In the genomic region with DNA sequence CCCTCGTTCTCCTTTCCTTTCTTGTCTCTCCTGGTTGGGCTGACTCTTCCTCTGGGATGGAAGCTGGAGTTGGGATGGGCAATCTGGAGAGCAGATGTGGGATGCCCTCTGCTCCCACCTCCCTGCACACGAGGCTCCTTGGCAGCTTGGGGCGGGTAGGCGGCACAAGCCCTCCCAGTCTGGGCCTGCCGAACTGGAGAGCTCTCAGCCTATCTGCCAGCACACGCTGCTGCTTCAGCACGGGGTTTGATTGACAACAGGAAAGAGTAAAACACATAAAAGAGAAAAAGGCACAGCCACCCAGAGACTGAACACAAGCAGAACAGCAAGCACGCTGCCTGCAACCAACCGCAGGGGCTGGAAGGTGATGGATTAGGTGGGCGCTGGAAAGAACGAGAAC, we compare ENCODE assay signal across 16 mouse cellular contexts.
DNase-seq lines count a peak whose midpoint lies in the region; ATAC-seq lines count a peak whose summit lies in the region.
"Had no signal": no experiment of that assay in that cellular context is flagged by ENCODE, and none has a peak within 500 bp of the region (broad histone marks: within the 10 kb centered on the region; RNA-seq: fewer than 3 reads in every experiment).

No protein-coding gene starts in this region.

- 35% methylated on average over 11 of the region's 11 CpGs for WGBS in forebrain, embryonic 13.5 days
- 37% methylated on average over 11 of the region's 11 CpGs for WGBS in forebrain, embryonic 11.5 days
- WGBS in midbrain, embryonic 13.5 days: 45% methylated on average over 11 of the region's 11 CpGs
- WGBS in midbrain, embryonic 16.5 days: 41% methylated on average over 11 of the region's 11 CpGs

- DNase-seq in forebrain, embryonic 11.5 days (ENCODE audit: low spot score): no peak
- DNase-seq in spleen, postnatal 10 days (ENCODE audit: low spot score in 2 of 2): no peak
- no peak for DNase-seq in heart, postnatal 25 days (ENCODE audit: low spot score)
- no peak for DNase-seq in adrenal gland, adult (ENCODE audit: inconsistent age in 2 of 2, low spot score in 1 of 2)
- DNase-seq: adrenal gland, postnatal 10 days; cerebellum, adult 9-11 months; kidney, adult 9 months; lung, postnatal 14 days had no signal

- no peaks in the 10 kb centered on the region for H3K36me3 ChIP-seq in forebrain, embryonic 13.5 days (ENCODE audit: poor library complexity, severe bottlenecking)
- no peaks in the 10 kb centered on the region for H3K36me3 ChIP-seq in forebrain, embryonic 11.5 days (ENCODE audit: control insufficient read depth, insufficient read depth, low read length)
- H3K36me3 ChIP-seq in midbrain, embryonic 13.5 days: no peaks in the 10 kb centered on the region
- H3K36me3 ChIP-seq in midbrain, embryonic 16.5 days (ENCODE audit: control insufficient read depth, insufficient read depth, low read length): no peaks in the 10 kb centered on the region
- H3K36me3 ChIP-seq: heart, embryonic 15.5 days; liver, embryonic 15.5 days; neural tube, embryonic 13.5 days had no signal

- intact Hi-C loops in heart, postnatal 25 days (cut with DNase I): no loop called here

- ATAC-seq in forebrain, embryonic 13.5 days: peak; percentile 58; the same call in 1 of the 2 replicates
- no peak for ATAC-seq in forebrain, embryonic 11.5 days (replicated peaks; ENCODE audit: low FRiP score)
- peak; percentile 28; the same call in 1 of the 2 replicates for ATAC-seq in midbrain, embryonic 13.5 days
- no peak for ATAC-seq in midbrain, embryonic 16.5 days
- ATAC-seq in megakaryocyte-erythroid progenitor cell, adult 5-6 weeks (replicated peaks; ENCODE audit: low FRiP score, low TSS enrichment, poor library complexity, severe bottlenecking): 0 out of 2 replicates have a peak, but pooled peaks have one; percentile 25

- H3K4me3 ChIP-seq in forebrain, embryonic 13.5 days: no peak overlapping the region
- H3K4me3 ChIP-seq in forebrain, embryonic 11.5 days (ENCODE audit: low read depth, low read length): no peak overlapping the region
- no peak overlapping the region for H3K4me3 ChIP-seq in midbrain, embryonic 13.5 days (replicated peaks)
- H3K4me3 ChIP-seq in midbrain, embryonic 16.5 days (ENCODE audit: low read depth, low read length): no peak overlapping the region
- H3K4me3 ChIP-seq: erythroblast, embryonic 14.5 days; heart, embryonic 15.5 days; liver, embryonic 15.5 days; neural tube, embryonic 13.5 days had no signal

- peaks cover 13% of the 10 kb centered on the region for H3K27me3 ChIP-seq in forebrain, embryonic 13.5 days
- H3K27me3 ChIP-seq in forebrain, embryonic 11.5 days (ENCODE audit: control insufficient read depth, insufficient read depth, low read length): peaks cover 15% of the 10 kb centered on the region
- peaks cover 68% of the 10 kb centered on the region for H3K27me3 ChIP-seq in midbrain, embryonic 13.5 days
- peaks cover 12% of the 10 kb centered on the region for H3K27me3 ChIP-seq in midbrain, embryonic 16.5 days (ENCODE audit: control insufficient read depth, insufficient read depth, low read depth, low read length)

- H3K9me3 ChIP-seq in forebrain, embryonic 13.5 days (replicated peaks): no peaks in the 10 kb centered on the region
- H3K9me3 ChIP-seq in forebrain, embryonic 11.5 days (ENCODE audit: control insufficient read depth, low read length): no peaks in the 10 kb centered on the region
- H3K9me3 ChIP-seq in midbrain, embryonic 13.5 days: no peaks in the 10 kb centered on the region
- no peaks in the 10 kb centered on the region for H3K9me3 ChIP-seq in midbrain, embryonic 16.5 days (replicated peaks; ENCODE audit: control insufficient read depth, low read length, poor library complexity, severe bottlenecking)
- H3K9me3 ChIP-seq: heart, embryonic 15.5 days; liver, embryonic 15.5 days; neural tube, embryonic 13.5 days had no signal

- no peak overlapping the region for H3K9ac ChIP-seq in forebrain, embryonic 13.5 days
- H3K9ac ChIP-seq in forebrain, embryonic 11.5 days (ENCODE audit: low read length): no peak overlapping the region
- H3K9ac ChIP-seq in midbrain, embryonic 13.5 days (replicated peaks): no peak overlapping the region
- no peak overlapping the region for H3K9ac ChIP-seq in midbrain, embryonic 16.5 days (ENCODE audit: low read depth, low read length)
- H3K9ac ChIP-seq: heart, embryonic 15.5 days; liver, embryonic 15.5 days; neural tube, embryonic 13.5 days had no signal

- peak overlapping the region; percentile 27; the same call in 1 of the 2 replicates for H3K27ac ChIP-seq in forebrain, embryonic 13.5 days
- no peak overlapping the region for H3K27ac ChIP-seq in forebrain, embryonic 11.5 days (ENCODE audit: low read depth, low read length)
- H3K27ac ChIP-seq in midbrain, embryonic 13.5 days: no peak overlapping the region
- no peak overlapping the region for H3K27ac ChIP-seq in midbrain, embryonic 16.5 days (ENCODE audit: low read length)
- H3K27ac ChIP-seq: heart, embryonic 15.5 days; liver, embryonic 15.5 days; neural tube, embryonic 13.5 days had no signal

- peaks cover 12% of the 10 kb centered on the region for H3K4me1 ChIP-seq in forebrain, embryonic 13.5 days
- no peaks in the 10 kb centered on the region for H3K4me1 ChIP-seq in forebrain, embryonic 11.5 days (replicated peaks; ENCODE audit: control insufficient read depth, insufficient read depth, low read length)
- 0 out of 2 replicates have a peak, but pooled peaks cover 5% of the 10 kb centered on the region for H3K4me1 ChIP-seq in midbrain, embryonic 13.5 days (replicated peaks)
- H3K4me1 ChIP-seq in midbrain, embryonic 16.5 days (ENCODE audit: control insufficient read depth, insufficient read depth, low read length): no peaks in the 10 kb centered on the region
- H3K4me1 ChIP-seq: liver, embryonic 15.5 days; neural tube, embryonic 13.5 days had no signal

- H3K4me2 ChIP-seq in forebrain, embryonic 13.5 days: no peak overlapping the region
- no peak overlapping the region for H3K4me2 ChIP-seq in forebrain, embryonic 11.5 days (ENCODE audit: low read depth, low read length, severe bottlenecking)
- H3K4me2 ChIP-seq in midbrain, embryonic 13.5 days (replicated peaks): no peak overlapping the region
- no peak overlapping the region for H3K4me2 ChIP-seq in midbrain, embryonic 16.5 days (ENCODE audit: low read length)
- H3K4me2 ChIP-seq: heart, embryonic 15.5 days; liver, embryonic 15.5 days; neural tube, embryonic 13.5 days had no signal

Comparison
In these comparisons a context has a peak if more than half of its experiments do, and no peak if none do; other contexts are left out.
1. ATAC-seq: peak in forebrain, embryonic 13.5 days (single experiment), midbrain, embryonic 13.5 days (single experiment) and megakaryocyte-erythroid progenitor cell, adult 5-6 weeks (single experiment); none in forebrain, embryonic 11.5 days (single experiment) and midbrain, embryonic 16.5 days (single experiment).